Comparison of ENCODE assay signal across 8 mouse cellular contexts in the genomic region with DNA sequence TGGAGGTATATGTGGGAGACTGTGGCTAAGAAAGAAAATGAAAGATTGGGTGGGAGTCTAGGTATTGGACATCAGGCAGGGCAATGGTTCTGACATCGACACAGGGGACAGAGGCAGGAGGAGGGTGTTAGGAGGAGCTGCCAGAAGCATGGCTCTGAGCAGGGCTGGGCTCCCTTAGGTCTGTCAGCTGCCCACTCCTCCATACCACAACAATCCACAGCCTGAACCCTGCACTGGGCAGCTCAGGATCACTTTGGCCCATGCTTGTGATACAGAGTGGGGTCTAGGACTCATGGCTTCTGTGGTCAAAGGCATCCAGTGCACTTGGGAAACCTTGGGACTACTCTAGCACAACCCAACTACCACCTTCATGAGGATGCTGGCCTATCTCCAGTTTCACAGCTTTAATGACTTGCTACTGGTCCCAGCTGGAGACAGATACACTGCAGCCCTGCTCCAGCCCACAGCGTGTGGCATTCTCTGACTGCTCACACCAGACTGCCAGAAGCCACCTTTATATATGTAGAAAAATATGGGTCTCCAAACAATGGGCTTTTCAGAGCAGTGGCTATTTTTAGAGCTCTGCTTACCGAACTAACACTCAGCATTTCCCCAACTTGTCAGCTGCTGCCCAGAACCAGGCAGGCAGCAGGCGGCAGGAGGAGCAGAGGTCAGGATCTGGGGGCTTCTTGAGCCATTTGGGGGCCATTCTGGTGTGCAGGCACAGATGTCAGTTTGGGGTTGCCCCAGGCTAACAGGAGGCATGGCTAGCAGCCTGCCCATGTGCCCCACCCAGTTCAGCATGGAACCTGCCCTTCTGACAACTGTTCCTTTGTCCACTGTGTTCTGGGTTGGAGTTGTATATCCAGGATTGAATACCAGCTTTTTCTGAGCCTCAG.
DNase-seq lines count a peak whose midpoint lies in the region; ATAC-seq lines count a peak whose summit lies in the region.

No protein-coding gene starts in this region.

- no peak overlapping the region for H3K4me3 ChIP-seq in heart, embryonic 10.5 days
- no peak overlapping the region for H3K4me3 ChIP-seq in forebrain, embryonic 12.5 days (replicated peaks)
- H3K4me3 ChIP-seq in liver, embryonic 13.5 days (replicated peaks): no peak overlapping the region

- H3K27me3 ChIP-seq in heart, embryonic 10.5 days (ENCODE audit: insufficient read depth, poor library complexity, severe bottlenecking): no peaks in the 10 kb centered on the region
- H3K27me3 ChIP-seq in forebrain, embryonic 12.5 days: no peaks in the 10 kb centered on the region
- H3K27me3 ChIP-seq in liver, embryonic 13.5 days: no peaks in the 10 kb centered on the region

- no peak overlapping the region for H3K9ac ChIP-seq in forebrain, embryonic 12.5 days
- H3K9ac ChIP-seq in liver, embryonic 13.5 days: no peak overlapping the region; the same call in 1 of the 2 replicates

- DNase-seq in heart, embryonic 10.5 days (ENCODE audit: low spot score): no peak
- DNase-seq in heart, adult 9 months (ENCODE audit: low spot score in 2 of 2): no peak
- peak; percentile 26 for DNase-seq in MN1 (ENCODE audit: low spot score)
- no peak for DNase-seq in liver, embryonic 13.5 days
- DNase-seq in gastrocnemius, postnatal 10 days: no peak
- no peak for DNase-seq in adrenal gland, adult 8-10 months
- DNase-seq in frontal cortex, postnatal 14 days (ENCODE audit: low spot score in 2 of 2): no peak

- no peaks in the 10 kb centered on the region for H3K36me3 ChIP-seq in heart, embryonic 10.5 days
- H3K36me3 ChIP-seq in forebrain, embryonic 12.5 days (replicated peaks): no peaks in the 10 kb centered on the region
- no peaks in the 10 kb centered on the region for H3K36me3 ChIP-seq in liver, embryonic 13.5 days

- H3K27ac ChIP-seq in heart, embryonic 10.5 days: peak overlapping the region; percentile 73
- H3K27ac ChIP-seq in forebrain, embryonic 12.5 days: peak overlapping the region; percentile 74
- peak overlapping the region; percentile 95 for H3K27ac ChIP-seq in liver, embryonic 13.5 days

- H3K4me2 ChIP-seq in forebrain, embryonic 12.5 days: no peak overlapping the region
- H3K4me2 ChIP-seq in liver, embryonic 13.5 days: no peak overlapping the region

- ATAC-seq in forebrain, embryonic 12.5 days (ENCODE audit: low FRiP score): 0 out of 2 replicates have a peak, but pooled peaks have one; percentile 24
- ATAC-seq in liver, embryonic 13.5 days (ENCODE audit: low read depth): no peak

- H3K4me1 ChIP-seq in heart, embryonic 10.5 days: peaks cover 99% of the 10 kb centered on the region
- peaks cover 55% of the 10 kb centered on the region for H3K4me1 ChIP-seq in forebrain, embryonic 12.5 days
- peaks cover 85% of the 10 kb centered on the region for H3K4me1 ChIP-seq in liver, embryonic 13.5 days (replicated peaks)

- 23% methylated on average over 4 of the region's 4 CpGs for WGBS in heart, embryonic 10.5 days
- 36% methylated on average over 4 of the region's 4 CpGs for WGBS in forebrain, embryonic 12.5 days
- 48% methylated on average over 4 of the region's 4 CpGs for WGBS in liver, embryonic 13.5 days (ENCODE audit: insufficient replicate concordance)

- no peaks in the 10 kb centered on the region for H3K9me3 ChIP-seq in heart, embryonic 10.5 days
- H3K9me3 ChIP-seq in forebrain, embryonic 12.5 days: no peaks in the 10 kb centered on the region
- H3K9me3 ChIP-seq in liver, embryonic 13.5 days (replicated peaks): no peaks in the 10 kb centered on the region
